Mouse (Mus musculus) myocyte (in vitro differentiated cells): ENCODE results near the gene H2afy2. TPM values are rescaled to one million over a fixed set of nuclear protein-coding genes. Genes with fewer than 3 reads are reported as not detected.

Experiments
- H3K27me3 ChIP-seq: one replicate; pipeline ENCODE4 v1.6.1; 2011; ENCODE audit not compliant: control insufficient read depth, insufficient read depth, insufficient read length
- H3K36me3 ChIP-seq: one replicate; pipeline ENCODE4 v1.6.1; 2011; ENCODE audit not compliant: control insufficient read depth, insufficient read depth
- H3K4me2 ChIP-seq: one replicate; pipeline ENCODE4 v1.6.1; 2011; ENCODE audit warnings: low read depth, control low read depth
- H3K4me3 ChIP-seq: one replicate; pipeline ENCODE4 v1.5.1; 2011; ENCODE audit warnings: mild to moderate bottlenecking, control low read depth, moderate library complexity
- H3K79me2 ChIP-seq: one replicate; pipeline ENCODE4 v1.6.1; 2011; ENCODE audit not compliant: control insufficient read depth, insufficient read depth
- H3ac ChIP-seq: one replicate; pipeline ENCODE4 v1.6.1; 2011; ENCODE audit not compliant: control insufficient read depth, insufficient read length
- CEBPB ChIP-seq: IDR thresholded peaks from 2 replicates; pipeline ENCODE4 v1.6.1; 2011; ENCODE audit warnings: mild to moderate bottlenecking, moderate library complexity; ENCODE audit not compliant: poor library complexity, insufficient read depth, severe bottlenecking
- E2F4 ChIP-seq: IDR thresholded peaks from one replicate; pipeline ENCODE4 v1.6.1; 2011; ENCODE audit warnings: mild to moderate bottlenecking, control low read depth, moderate library complexity; ENCODE audit not compliant: insufficient read depth
- MAX ChIP-seq: IDR thresholded peaks from one replicate; pipeline ENCODE4 v1.6.1; 2011; ENCODE audit warnings: low read depth, mild to moderate bottlenecking, control low read depth
- MYOD1 ChIP-seq, 3 experiments: IDR thresholded peaks; one replicate each; pipeline ENCODE4 v1.6.1; 2011; ENCODE audit warnings: control low read depth in 2 of 3, low read depth in 2 of 3, mild to moderate bottlenecking in 2 of 3, moderate library complexity in 1 of 3; ENCODE audit not compliant: insufficient read length in 2 of 3, control insufficient read depth in 1 of 3
- MYOG ChIP-seq, 3 experiments: IDR thresholded peaks; one replicate each; pipeline ENCODE4 v1.6.1; 2011; ENCODE audit warnings: control low read depth in 2 of 3, low read depth in 2 of 3, mild to moderate bottlenecking in 2 of 3; ENCODE audit not compliant: insufficient read length in 2 of 3, control insufficient read depth in 1 of 3, insufficient read depth in 1 of 3
- POLR2A ChIP-seq: IDR thresholded peaks from one replicate; pipeline ENCODE4 v1.6.1; 2011; ENCODE audit warnings: low read depth, mild to moderate bottlenecking, control low read depth, moderate library complexity; ENCODE audit not compliant: insufficient read length
- POLR2AphosphoS2 ChIP-seq: IDR thresholded peaks from one replicate; pipeline ENCODE4 v1.6.1; 2011; ENCODE audit warnings: low read depth, control low read depth; ENCODE audit not compliant: insufficient read length
- REST ChIP-seq: IDR thresholded peaks from one replicate; pipeline ENCODE4 v1.6.1; 2011; ENCODE audit warnings: mild to moderate bottlenecking, control low read depth, moderate library complexity; ENCODE audit not compliant: insufficient read depth, insufficient read length
- SRF ChIP-seq: IDR thresholded peaks from one replicate; pipeline ENCODE4 v1.6.1; 2011; ENCODE audit warnings: low read depth; ENCODE audit not compliant: control insufficient read depth, insufficient read length
- TCF12 ChIP-seq: IDR thresholded peaks from one replicate; pipeline ENCODE4 v1.6.1; 2011; ENCODE audit warnings: mild to moderate bottlenecking, control low read depth; ENCODE audit not compliant: poor library complexity, insufficient read depth, severe bottlenecking
- TCF3 ChIP-seq: IDR thresholded peaks from one replicate; pipeline ENCODE4 v1.6.1; 2011; ENCODE audit warnings: low read depth, control low read depth; ENCODE audit not compliant: insufficient read length
- USF1 ChIP-seq: IDR thresholded peaks from one replicate; pipeline ENCODE4 v1.6.1; 2011; ENCODE audit warnings: low read depth, mild to moderate bottlenecking, control low read depth, moderate library complexity
- polyA plus RNA-seq: library from polyadenylated mRNA; unstranded; fragments of >200 nt; fragmentation: generic; extraction: Trizol; gene quantifications from one replicate; pipeline ENCODE4 v1.2.1, GENCODE M21; 2012; ENCODE audit warnings: missing spikeins

The H2afy2 gene
- polyA plus RNA-seq, 1 experiment, result 4.5 TPM

GRCm38 (mm10) chr10:61696560-61696823 lies 87.5 kb downstream of the H2afy2 start:
- Histone ChIP-seq H3K4me2 (peak overlapping the region; percentile 61), H3K36me3 (peaks cover 10% of the 10 kb centered on the region)

GRCm38 (mm10) chr10:61695703-61696559 lies 88.0 kb downstream of the H2afy2 start:
- TF ChIP-seq MYOD1 (IDR thresholded peaks at IDR 0.05; ENCODE audit: control insufficient read depth in 1 of 3, insufficient read length in 2 of 3, low read depth in 2 of 3) (peak in 1 of 3 experiments; percentile 46), TCF3 (no peak), CEBPB (no peak), MYOG (IDR thresholded peaks at IDR 0.05; ENCODE audit: control insufficient read depth in 1 of 3, insufficient read depth in 1 of 3, insufficient read length in 2 of 3, low read depth in 2 of 3) (no peak), POLR2A (peak; percentile 24)
- Histone ChIP-seq H3K27me3 (peaks cover 4% of the 10 kb centered on the region), H3K4me3 (peak overlapping the region; percentile 33), H3ac (peak overlapping the region; percentile 51), H3K36me3 (peaks cover 15% of the 10 kb centered on the region), H3K4me2 (peak overlapping the region; percentile 61), H3K79me2 (no peaks in the 10 kb centered on the region)

More at GRCm38 (mm10) chr10:61696560-61696823, 87.5 kb downstream of the H2afy2 start:
- peak overlapping the region; percentile 51 for H3ac ChIP-seq
- peak overlapping the region; percentile 33 for H3K4me3 ChIP-seq
- H3K27me3 ChIP-seq, result peaks cover 4% of the 10 kb centered on the region
- H3K79me2 ChIP-seq, result no peaks in the 10 kb centered on the region
- TF ChIP-seq MYOG (IDR thresholded peaks at IDR 0.05; ENCODE audit: control insufficient read depth in 1 of 3, insufficient read depth in 1 of 3, insufficient read length in 2 of 3, low read depth in 2 of 3), result no peak
- TF ChIP-seq TCF3, result no peak

- peak within 1 kb of the TSS; percentile 66 for H3K4me2 ChIP-seq
- H3K27me3 ChIP-seq, result peaks cover 4% of the 10 kb centered on the region
- no peaks in the 10 kb centered on the region for H3K79me2 ChIP-seq
- TF ChIP-seq USF1 (no peak), POLR2A (peak; percentile 48), CEBPB (no peak), TCF12 (no peak), SRF (peak; percentile 84)
- H3K4me3 ChIP-seq, result peak within 1 kb of the TSS; percentile 33
- peaks cover 22% of the 10 kb centered on the region for H3K36me3 ChIP-seq
- H3ac ChIP-seq, result peak within 1 kb of the TSS; percentile 51
Observed at GRCm38 (mm10) chr10:61694870-61695670, 88.9 kb downstream of the H2afy2 start, which contains the start of gene Tysnd1. Tysnd1 (plus strand) TSS chr10:61695514.

GRCm38 (mm10) chr10:61693563-61693962 lies 90.4 kb downstream of the H2afy2 start:
- Histone ChIP-seq H3K4me3 (no peak overlapping the region), H3ac (no peak overlapping the region), H3K79me2 (no peaks in the 10 kb centered on the region), H3K27me3 (peaks cover 4% of the 10 kb centered on the region), H3K4me2 (no peak overlapping the region), H3K36me3 (peaks cover 33% of the 10 kb centered on the region)
- TF ChIP-seq POLR2AphosphoS2, result no peak
- TF ChIP-seq MYOG (IDR thresholded peaks at IDR 0.05; ENCODE audit: control insufficient read depth in 1 of 3, insufficient read depth in 1 of 3, insufficient read length in 2 of 3, low read depth in 2 of 3), result no peak
- TF ChIP-seq E2F4, result no peak
- TF ChIP-seq CEBPB, result no peak
- no peak for TF ChIP-seq SRF
- no peak for TF ChIP-seq POLR2A
- no peak for TF ChIP-seq MYOD1 (IDR thresholded peaks at IDR 0.05; ENCODE audit: control insufficient read depth in 1 of 3, insufficient read length in 2 of 3, low read depth in 2 of 3)
- no peak for TF ChIP-seq REST
- TF ChIP-seq USF1, result no peak
- TF ChIP-seq TCF3, result no peak
- no peak for TF ChIP-seq TCF12
- TF ChIP-seq MAX, result no peak

- Histone ChIP-seq H3K36me3 (peaks cover 68% of the 10 kb centered on the region), H3ac (no peak overlapping the region), H3K79me2 (peaks cover 15% of the 10 kb centered on the region), H3K4me2 (no peak overlapping the region), H3K4me3 (no peak overlapping the region), H3K27me3 (no peaks in the 10 kb centered on the region)
- TF ChIP-seq POLR2A, result no peak
Observed at GRCm38 (mm10) chr10:61689405-61689804, 94.5 kb downstream of the H2afy2 start.

Other genes with a start within 250 kb of the H2afy2 start
- gene Npffr1, start 188.7 kb downstream of the H2afy2 start, polyA plus RNA-seq, result 0.01 TPM
- gene Ppa1, start 135.6 kb downstream of the H2afy2 start, polyA plus RNA-seq, result 93.2 TPM
- gene Sar1a, start 103.8 kb downstream of the H2afy2 start, polyA plus RNA-seq, result 142 TPM
- 25.3 TPM for gene Tysnd1, start 88.6 kb downstream of the H2afy2 start, polyA plus RNA-seq
- gene Aifm2, start 68.9 kb downstream of the H2afy2 start, polyA plus RNA-seq, result 20.2 TPM
- 0.13 TPM for gene Col13a1, start 195.0 kb upstream of the H2afy2 start, polyA plus RNA-seq